In the genomic region with DNA sequence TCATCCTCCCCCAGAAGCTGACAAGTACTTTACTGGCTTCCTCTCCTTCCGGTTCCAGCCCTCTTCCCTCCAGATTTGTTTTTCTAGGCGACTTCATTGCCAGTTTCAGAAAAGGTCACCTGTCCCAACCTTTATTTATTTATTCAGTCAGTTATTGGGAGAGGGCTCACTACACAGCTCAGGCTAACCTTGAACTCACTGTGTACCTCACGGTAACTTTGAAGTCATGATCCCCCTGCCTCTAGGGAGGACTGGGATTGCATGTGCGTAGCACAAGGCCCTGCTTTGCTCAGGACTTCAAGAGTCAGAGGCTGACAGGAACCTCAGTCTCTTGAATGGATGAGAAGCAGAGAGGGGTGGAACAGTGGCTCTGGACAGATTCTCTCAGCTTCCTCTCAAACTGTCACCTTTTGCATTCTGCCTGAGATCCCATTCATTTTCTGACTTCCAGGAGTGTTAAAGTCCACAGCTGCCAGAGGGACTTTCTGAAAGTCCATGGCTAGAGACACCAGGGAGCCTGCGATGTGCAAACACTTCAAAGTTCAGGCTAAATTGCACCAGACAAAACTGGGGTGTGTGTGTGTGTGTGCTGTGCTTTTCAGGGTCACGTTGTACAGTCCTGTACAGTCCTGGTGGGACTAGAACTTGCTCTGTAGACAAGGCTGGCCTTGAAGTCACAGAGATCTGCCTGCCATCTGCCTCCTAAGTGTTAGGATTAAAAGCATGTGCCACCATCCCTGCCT, we compare ENCODE assay signal across 14 mouse cellular contexts.
"Had no signal": no experiment of that assay in that cellular context is flagged by ENCODE, and none has a peak within 500 bp of the region (broad histone marks: within the 10 kb centered on the region; RNA-seq: fewer than 3 reads in every experiment).

No protein-coding gene starts in this region.

- H3K4me2 ChIP-seq: kidney, embryonic 15.5 days; lung, embryonic 14.5 days; midbrain, embryonic 11.5 days; midbrain, embryonic 15.5 days; neural tube, embryonic 12.5 days; stomach, embryonic 15.5 days had no signal

- H3K4me1 ChIP-seq: limb, embryonic 10.5 days; megakaryocyte, embryonic 14.5 days; midbrain, embryonic 15.5 days; neural tube, embryonic 12.5 days; stomach, embryonic 15.5 days had no signal

- H3K36me3 ChIP-seq: kidney, embryonic 15.5 days; limb, embryonic 10.5 days; midbrain, embryonic 15.5 days; neural tube, embryonic 12.5 days; stomach, embryonic 15.5 days had no signal

- H3K4me3 ChIP-seq: kidney, embryonic 15.5 days; left cerebral cortex, adult 2 months; limb, embryonic 10.5 days; megakaryocyte, embryonic 14.5 days; midbrain, embryonic 15.5 days; neural tube, embryonic 12.5 days; stomach, embryonic 15.5 days had no signal

- ATAC-seq: midbrain, embryonic 15.5 days had no signal

- H3K9ac ChIP-seq: kidney, embryonic 15.5 days; lung, embryonic 14.5 days; midbrain, embryonic 15.5 days; neural tube, embryonic 12.5 days; stomach, embryonic 15.5 days had no signal

- H3K27ac ChIP-seq: kidney, embryonic 15.5 days; left cerebral cortex, adult 2 months; limb, embryonic 10.5 days; midbrain, embryonic 15.5 days; neural tube, embryonic 12.5 days; stomach, embryonic 15.5 days had no signal

- H3K9me3 ChIP-seq: kidney, embryonic 15.5 days; limb, embryonic 10.5 days; midbrain, embryonic 15.5 days; neural tube, embryonic 12.5 days; stomach, embryonic 15.5 days had no signal

- DNase-seq: lung, embryonic 14.5 days; lung, postnatal 4 days; right cerebral cortex, postnatal 4 days; spleen, adult 18-20 months; thymus, adult 2 months; thymus, postnatal 25 days had no signal

- H3K27me3 ChIP-seq: midbrain, embryonic 15.5 days; neural tube, embryonic 12.5 days; stomach, embryonic 15.5 days had no signal
